Mouse (Mus musculus) layer of hippocampus, adult 9-11 months (tissue): ENCODE measurements around the gene Tulp2.

Experiments used
- DNase-seq: peaks from one replicate; pipeline ENCODE4 v3.0.0; 2022

The Tulp2 gene

DNA sequence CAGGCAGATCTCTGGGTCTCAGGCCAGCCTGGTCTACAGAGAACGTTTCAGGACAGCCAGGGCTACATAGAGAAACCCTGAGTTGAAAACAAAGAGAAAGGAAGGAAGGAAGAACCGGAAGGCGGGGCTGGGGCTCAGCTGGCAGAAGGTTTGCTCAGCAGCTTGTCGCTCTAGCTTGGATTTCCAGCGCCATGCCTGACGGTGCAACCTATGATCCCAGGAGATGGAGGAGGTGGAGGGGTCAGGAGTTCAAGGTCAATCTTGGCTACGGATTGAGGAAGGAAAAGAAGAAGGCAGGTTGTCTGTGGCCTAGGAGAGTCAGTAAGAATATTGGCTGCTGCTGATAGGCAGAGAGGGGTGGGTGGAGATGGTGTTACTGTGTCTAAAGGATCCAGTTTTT is 78.6 kb downstream of the Tulp2 start:
- DNase-seq = no peak

DNA sequence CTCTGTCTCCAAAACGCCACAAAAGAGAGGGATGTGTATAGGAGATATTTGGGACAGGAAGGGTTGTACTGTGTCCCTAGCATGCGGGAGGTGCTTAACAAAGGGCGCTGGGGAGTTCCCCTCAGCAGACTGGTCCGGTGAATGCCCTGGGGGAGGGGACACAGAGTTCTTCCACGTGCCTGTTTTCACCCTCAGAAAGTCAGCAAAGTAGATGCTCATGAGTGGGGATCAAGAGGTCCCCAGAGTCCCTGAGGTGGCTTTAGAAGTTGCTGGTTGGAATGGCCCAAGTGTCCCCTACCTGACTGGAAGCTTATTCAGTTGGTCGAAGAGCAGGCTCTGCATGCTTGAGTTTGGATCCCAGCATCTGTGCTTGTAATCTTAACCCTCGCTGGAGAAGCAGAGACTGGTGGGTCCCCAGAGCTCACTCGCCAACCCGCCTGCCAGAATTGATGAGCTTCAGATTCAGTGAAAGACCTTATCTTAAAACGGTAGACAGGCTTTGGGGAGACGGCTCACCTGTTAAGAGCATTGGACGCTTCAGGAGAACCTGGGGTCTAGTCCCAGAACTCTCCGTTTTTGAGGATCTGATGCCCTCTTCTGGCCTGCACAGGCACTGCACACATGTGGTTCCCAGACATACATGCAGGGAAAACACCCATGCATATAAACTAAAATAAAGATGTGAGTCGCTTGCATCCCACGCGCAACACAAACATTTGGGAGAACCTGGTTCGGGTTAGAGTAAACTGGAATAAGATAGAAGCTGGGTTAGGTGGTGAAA is 79.4 kb downstream of the Tulp2 start:
- peak; percentile 60 for DNase-seq

- DNase-seq = no peak
Observed at GRCm38 (mm10) chr7:45561624-45562520, 80.2 kb downstream of the Tulp2 start.

DNA sequence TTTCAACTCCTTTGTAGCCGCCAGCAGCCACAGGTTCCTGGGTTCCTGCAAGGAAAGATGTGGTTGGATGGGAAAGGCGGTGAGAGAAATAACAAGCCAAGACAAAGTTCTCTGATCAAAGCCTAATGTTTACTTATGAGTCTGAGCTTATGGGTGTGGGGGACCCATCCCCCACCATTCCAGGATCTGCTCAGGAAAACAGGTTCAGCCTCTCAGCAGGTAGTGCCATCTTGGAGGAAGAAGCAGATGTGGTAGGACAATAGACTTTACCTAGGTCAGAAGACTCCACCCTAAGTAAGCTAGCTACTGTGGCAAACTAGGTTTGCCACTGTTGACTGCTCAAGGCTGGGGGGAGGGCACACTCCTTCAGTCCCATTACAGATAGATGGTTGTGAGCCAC is 83.1 kb downstream of the Tulp2 start:
- no peak for DNase-seq

- DNase-seq = no peak
Observed at GRCm38 (mm10) chr7:45565446-45565845, 83.8 kb downstream of the Tulp2 start.

DNA sequence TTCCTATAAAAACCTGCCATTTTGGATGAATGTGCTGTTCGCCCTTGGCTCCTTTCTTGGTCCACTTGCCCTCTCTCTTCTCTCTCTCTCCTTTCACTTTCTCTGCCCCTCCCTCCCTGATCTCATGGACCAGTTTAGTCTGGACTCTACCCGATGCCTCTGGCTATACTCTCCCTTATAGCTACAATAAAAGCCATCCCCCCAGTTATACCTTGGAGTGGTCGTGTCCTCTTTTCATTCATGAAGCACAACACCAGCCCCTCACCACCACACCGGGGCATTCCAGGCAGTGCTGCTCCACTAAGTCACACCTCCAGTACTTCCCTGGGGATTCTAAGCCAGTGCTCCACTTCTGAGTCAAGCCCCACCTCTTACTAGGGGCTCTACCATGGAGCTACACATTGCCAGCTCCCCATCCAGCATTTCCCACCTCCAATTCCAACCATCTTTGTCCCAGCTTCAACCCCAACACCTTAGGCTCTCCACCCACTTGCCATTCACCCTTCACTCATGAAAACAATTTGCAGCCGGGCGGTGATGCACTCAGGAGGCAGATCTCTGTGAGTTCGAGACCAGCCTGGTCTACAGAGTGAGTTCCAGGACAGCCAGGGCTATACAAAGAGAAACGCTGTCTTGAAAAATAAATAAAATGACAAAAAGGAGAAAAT is 85.6 kb downstream of the Tulp2 start:
- no peak for DNase-seq

GRCm38 (mm10) chr7:45567780-45568516 is 86.3 kb downstream of the Tulp2 start:
- DNase-seq = peak; percentile 92

- no peak for DNase-seq
Observed at GRCm38 (mm10) chr7:45568601-45569473, 87.2 kb downstream of the Tulp2 start.

GRCm38 (mm10) chr7:45570103-45570741 is 88.5 kb downstream of the Tulp2 start, which contains the start of gene Bcat2:
Gene Bcat2, plus strand, starts transcription at chr7:45570153.
- peak; percentile 69 for DNase-seq

DNA sequence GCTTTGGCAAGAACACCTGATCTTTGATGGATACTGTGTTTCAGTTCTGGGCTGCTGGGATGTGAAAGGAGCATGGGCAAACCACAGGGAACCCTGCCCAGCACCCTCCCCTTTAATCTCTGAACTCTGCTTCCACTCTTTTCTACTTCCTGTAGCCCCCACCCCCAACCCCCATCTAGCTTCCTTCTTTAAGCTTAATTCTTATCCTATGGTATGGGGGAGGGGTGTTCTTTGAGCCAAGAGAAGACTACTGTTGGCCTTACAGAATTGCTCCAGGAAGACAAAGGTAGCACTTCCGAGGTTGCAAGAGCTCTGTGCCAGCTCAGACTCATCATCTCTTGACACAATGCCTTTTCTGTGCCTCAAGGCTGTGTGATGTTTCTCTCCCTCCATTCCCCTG is 90.3 kb downstream of the Tulp2 start:
- DNase-seq = no peak
